Mouse (Mus musculus) embryonic facial prominence, embryonic 14.5 days (tissue): ENCODE measurements at regions not wholly inside any gene's neighbourhood (a gene's known extent, or its start where the extent isn't known, plus 50 kb on each side); places are given as distances from the start of the nearest gene placed in this dataset.

Source experiments
- ATAC-seq: fragments of 200-750 bp; cut with Nextera tagmentation; 2 replicates; pipeline ENCODE4 v1.8.0; 2017; ENCODE audit warnings: low read depth, moderate number of reproducible peaks, moderate TSS enrichment
- DNase-seq: peaks from one replicate; pipeline ENCODE4 v3.0.0-alpha.2; 2015; ENCODE audit warnings: low spot score
- H3K27ac ChIP-seq: fragments of 300-500 bp; sonication (generic); replicated peaks from 2 replicates; pipeline ENCODE4 v1.5.1; 2014; ENCODE audit warnings: low read depth, mild to moderate bottlenecking, low read length, moderate library complexity
- H3K27me3 ChIP-seq: fragments of 300-500 bp; sonication (generic); replicated peaks from 2 replicates; pipeline ENCODE4 v1.6.1; 2014; ENCODE audit warnings: low read length; ENCODE audit not compliant: control insufficient read depth, insufficient read depth
- H3K36me3 ChIP-seq: fragments of 300-500 bp; sonication (generic); 2 replicates; pipeline ENCODE4 v1.6.1; 2014; ENCODE audit warnings: low read length, mixed read lengths; ENCODE audit not compliant: control insufficient read depth, insufficient read depth
- H3K4me1 ChIP-seq: fragments of 300-500 bp; sonication (generic); 2 replicates; pipeline ENCODE4 v1.6.1; 2014; ENCODE audit warnings: antibody characterized with exemption, low read length; ENCODE audit not compliant: control insufficient read depth, insufficient read depth
- H3K4me2 ChIP-seq: fragments of 300-500 bp; sonication (generic); 2 replicates; pipeline ENCODE4 v1.6.1; 2014; ENCODE audit warnings: low read depth, mild to moderate bottlenecking, low read length, moderate library complexity, mixed read lengths
- H3K4me3 ChIP-seq: fragments of 300-500 bp; sonication (generic); 2 replicates; pipeline ENCODE4 v1.5.1; 2014; ENCODE audit warnings: low read depth, mild to moderate bottlenecking, low read length
- H3K9ac ChIP-seq: fragments of 300-500 bp; sonication (generic); 2 replicates; pipeline ENCODE4 v1.6.1; 2014; ENCODE audit warnings: low read depth, mild to moderate bottlenecking, low read length, moderate library complexity, mixed read lengths
- H3K9me3 ChIP-seq: fragments of 300-500 bp; sonication (generic); 2 replicates; pipeline ENCODE4 v1.6.1; 2016; ENCODE audit warnings: low read length; ENCODE audit not compliant: control insufficient read depth
- WGBS: fragments of 180-500 bp; shearing (Covaris S2); extraction: QIAGEN DNeasy Blood & Tissue Kit; methylation state at CpG from one replicate; pipeline ENCODE4 v1.1.7; 2014; 5-methylcytosine and 5-hydroxymethylcytosine counted together

DNA sequence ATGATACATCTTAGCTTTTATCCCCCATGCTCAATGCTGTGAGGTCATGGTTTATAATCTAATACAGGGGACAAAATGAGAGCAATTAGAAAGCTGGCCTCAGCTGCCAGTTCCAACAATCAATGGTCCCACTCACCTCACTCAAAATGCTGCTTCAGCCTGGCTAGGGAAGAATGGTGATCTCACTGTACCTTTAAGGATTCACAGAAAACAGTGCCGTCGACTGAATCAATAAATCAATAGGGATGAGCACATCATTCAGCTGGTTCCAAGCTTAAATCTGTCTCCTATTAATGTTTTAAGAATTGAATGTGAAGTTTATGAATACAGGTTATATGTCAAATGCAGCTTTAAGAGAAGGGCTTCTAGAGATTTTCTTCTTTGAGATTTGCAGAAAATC, 61.9 kb upstream of the Ncam2 start:
- WGBS, result 71% methylated on average over 2 of the region's 2 CpGs
- Histone ChIP-seq H3K9ac (no peak overlapping the region), H3K4me3 (no peak overlapping the region), H3K36me3 (no peaks in the 10 kb centered on the region), H3K4me1 (no peaks in the 10 kb centered on the region), H3K27ac (no peak overlapping the region), H3K4me2 (no peak overlapping the region), H3K9me3 (no peaks in the 10 kb centered on the region), H3K27me3 (no peaks in the 10 kb centered on the region)
- DNase-seq (no peak), ATAC-seq (no peak)

DNA sequence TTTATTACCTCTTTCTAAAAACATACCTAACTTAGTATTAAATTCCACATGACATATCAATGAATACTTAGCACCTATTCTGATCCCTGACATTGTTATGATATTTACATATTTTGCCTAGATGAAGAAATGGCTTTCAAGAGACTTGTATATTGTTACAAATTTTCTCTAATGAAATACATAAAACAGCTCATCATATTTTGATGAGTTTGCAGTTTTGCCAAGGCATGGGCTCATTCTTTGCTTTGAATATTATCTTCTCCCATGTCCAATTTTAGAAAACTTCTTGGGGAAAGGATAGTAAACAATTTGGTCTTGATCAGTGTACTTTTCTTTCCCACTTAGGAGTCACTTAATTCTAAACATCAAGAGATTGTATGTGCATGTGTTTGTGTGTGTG, 54.5 kb upstream of the Ncam2 start:
- no peak overlapping the region for H3K27ac ChIP-seq
- no peaks in the 10 kb centered on the region for H3K27me3 ChIP-seq
- no peak overlapping the region for H3K4me3 ChIP-seq
- DNase-seq (no peak), ATAC-seq (no peak)
- H3K36me3 ChIP-seq, result no peaks in the 10 kb centered on the region
- no peaks in the 10 kb centered on the region for H3K9me3 ChIP-seq
- H3K4me2 ChIP-seq, result no peak overlapping the region
- no peaks in the 10 kb centered on the region for H3K4me1 ChIP-seq
- no peak overlapping the region for H3K9ac ChIP-seq

DNA sequence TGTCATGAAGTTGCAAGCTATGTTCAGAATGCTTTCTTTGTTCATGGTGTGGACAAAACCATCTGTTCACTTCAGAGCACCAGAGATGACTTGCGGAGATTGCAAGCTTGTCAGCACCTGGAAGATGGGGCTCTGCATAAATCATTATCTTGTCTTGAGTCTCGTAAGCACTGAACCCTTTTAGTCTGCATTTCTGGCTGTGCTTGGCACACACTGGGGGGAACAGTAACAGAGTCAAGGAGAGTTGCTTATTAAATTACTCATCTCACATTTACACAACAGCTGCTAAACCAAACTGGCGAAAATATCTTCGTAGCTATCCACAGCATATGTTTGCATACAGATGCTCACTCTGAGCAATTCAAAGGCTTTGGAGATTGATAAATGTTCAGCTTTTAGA, 51.0 kb upstream of the Ncam2 start:
- H3K4me2 ChIP-seq, result no peak overlapping the region
- H3K27ac ChIP-seq, result no peak overlapping the region
- H3K4me1 ChIP-seq, result no peaks in the 10 kb centered on the region
- H3K36me3 ChIP-seq, result no peaks in the 10 kb centered on the region
- H3K9me3 ChIP-seq, result no peaks in the 10 kb centered on the region
- H3K4me3 ChIP-seq, result no peak overlapping the region
- ATAC-seq, result no peak
- DNase-seq, result peak; percentile 1
- no peak overlapping the region for H3K9ac ChIP-seq
- no peaks in the 10 kb centered on the region for H3K27me3 ChIP-seq
- 66% methylated on average over 4 of the region's 4 CpGs for WGBS
